Mouse (Mus musculus): ENCODE results near the gene Astn2.

The Astn2 gene

DNA sequence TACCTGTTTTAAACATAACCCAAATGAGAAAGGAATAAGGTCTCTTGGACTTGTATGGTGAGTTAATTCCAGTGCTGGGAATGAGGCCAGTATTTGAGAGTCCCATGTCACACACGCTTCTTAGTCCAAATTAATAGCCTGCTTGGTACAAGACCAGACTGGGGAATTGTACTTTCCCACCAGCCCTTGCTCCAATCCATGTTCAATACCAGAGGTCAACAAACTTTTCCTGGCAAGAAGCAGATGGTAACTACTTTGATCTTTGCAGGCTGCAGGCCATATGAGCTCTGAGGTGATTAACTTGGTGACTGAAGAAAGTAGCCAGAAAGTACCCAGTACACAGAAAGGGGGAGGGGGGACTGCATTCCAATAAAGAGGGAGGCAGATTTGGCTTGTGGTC, 91.7 kb downstream of the Astn2 start:
- no peak for DNase-seq (ENCODE audit: low spot score in 2 of 2)

DNA sequence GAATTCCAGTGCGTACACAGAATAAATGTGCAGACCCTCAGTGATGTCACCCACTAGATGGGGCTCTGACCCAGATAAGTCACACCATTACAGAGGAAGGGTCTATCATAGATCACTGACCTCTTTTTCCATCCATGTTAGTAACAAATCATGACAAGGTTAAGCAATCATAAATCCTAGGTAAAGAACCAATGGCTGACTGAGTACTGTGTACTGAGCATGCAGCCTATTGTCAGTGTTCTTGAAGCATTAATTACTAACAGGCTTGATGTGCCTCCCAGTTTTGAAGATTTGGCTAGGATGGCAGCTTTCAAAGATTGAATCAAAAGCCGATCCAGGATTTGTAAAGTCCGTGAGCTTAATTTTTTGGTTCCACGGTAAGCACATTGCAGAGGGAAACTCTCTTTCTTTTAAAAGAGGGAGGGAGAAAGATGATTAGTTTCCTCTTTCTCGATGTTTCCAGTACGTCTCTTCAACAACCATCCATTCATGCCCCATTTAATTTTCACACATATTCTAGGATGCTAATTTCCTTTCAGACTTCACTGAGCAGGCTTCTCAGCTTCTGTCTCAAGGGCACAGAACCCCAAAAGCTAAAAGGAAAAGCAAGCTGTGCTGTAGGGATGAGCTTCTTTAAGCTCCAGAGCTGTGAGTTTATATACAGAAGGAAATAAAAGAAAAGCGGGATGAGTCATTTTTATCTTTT, 93.9 kb downstream of the Astn2 start:
- no peak for DNase-seq (ENCODE audit: low spot score in 2 of 2)

DNA sequence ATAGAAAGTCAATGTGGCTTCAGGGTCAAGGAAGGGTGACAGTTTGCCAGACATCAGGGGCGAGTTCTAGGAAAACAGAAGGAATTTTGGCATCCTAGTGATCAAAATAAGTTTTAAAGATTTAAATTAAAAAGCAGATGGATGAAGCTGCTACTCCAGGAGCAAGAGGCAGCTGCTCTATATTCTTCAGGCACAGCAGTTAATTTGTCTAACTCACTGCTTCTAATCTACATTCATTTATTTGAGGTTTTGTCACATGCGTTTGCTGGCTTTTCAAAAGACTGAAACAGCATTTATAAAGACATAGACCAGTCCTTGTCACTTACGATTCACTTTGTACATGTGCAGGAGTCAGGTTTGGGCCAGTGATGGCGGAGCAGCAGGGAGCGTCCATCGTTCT, 98.0 kb downstream of the Astn2 start:
- no peak for DNase-seq (ENCODE audit: low spot score in 2 of 2)

DNA sequence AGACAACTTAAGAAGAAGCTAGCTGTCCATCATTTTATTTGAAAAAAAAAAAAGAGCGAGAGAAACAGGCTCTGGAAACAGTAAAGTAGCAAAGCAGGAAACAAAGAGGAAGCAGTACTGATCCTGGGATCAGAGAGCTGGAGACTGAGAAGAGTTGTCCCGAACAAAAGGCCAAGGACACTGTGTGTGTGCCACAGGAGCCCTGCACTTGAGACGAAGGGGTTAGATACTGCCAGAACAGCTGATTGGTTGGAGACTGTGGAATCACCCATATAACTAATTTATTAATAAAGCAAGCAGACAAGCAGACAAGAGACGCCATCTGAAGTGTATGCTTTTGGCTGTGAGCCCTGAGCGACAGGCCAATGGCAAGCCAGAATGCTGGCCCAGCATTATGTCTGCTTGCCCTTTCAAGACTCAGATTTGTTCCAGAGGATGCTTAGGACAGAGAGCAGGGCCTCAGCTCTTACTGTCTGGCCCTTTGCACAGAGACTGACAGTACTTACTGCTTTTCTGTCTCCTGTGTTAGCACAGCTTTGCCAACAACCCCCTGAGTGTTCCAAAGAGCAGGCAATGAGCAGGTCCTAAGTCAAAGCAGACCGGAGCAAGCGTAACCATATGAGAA, 101.6 kb downstream of the Astn2 start:
- DNase-seq (ENCODE audit: low spot score in 2 of 2), result no peak

DNA sequence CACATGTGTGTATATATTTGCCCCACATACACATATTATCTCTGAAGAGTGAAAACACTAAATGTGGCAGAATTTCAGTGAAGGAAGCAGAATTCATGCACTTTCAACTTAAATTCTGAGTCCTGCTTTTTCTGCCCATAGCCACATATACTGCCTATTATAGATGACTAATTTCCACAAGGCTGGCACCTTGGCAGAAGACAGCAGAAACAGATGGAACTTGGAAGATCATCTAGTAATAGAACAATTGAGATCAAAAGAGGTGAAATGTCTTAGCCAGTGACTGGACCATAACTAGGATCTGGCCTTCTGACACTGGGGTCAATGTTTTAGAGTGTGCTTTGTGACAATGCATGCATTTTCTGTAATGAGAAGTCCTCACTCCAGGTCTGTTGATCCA, 119.4 kb downstream of the Astn2 start:
- no peak for DNase-seq (ENCODE audit: low spot score in 2 of 2)

DNA sequence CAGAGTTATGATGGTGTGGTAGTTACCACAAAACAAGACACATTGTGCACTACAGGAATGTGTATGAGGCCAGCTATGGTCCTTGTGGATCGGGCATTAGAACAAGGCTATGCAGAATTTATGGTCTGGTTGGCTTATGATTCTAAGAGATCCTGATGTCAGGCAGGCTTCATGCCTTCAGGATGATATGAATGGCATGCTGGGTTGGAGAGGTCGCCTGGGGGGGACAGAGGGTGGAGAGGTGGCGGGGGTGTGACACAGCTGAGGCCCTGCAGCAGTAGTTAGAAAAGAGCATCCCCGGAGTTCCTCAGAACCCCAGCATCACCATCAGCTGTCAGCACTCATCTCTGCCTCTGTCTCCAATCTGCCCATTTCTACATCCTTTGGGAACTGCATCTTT, 128.3 kb downstream of the Astn2 start:
- no peak for DNase-seq (ENCODE audit: low spot score in 2 of 2)

DNA sequence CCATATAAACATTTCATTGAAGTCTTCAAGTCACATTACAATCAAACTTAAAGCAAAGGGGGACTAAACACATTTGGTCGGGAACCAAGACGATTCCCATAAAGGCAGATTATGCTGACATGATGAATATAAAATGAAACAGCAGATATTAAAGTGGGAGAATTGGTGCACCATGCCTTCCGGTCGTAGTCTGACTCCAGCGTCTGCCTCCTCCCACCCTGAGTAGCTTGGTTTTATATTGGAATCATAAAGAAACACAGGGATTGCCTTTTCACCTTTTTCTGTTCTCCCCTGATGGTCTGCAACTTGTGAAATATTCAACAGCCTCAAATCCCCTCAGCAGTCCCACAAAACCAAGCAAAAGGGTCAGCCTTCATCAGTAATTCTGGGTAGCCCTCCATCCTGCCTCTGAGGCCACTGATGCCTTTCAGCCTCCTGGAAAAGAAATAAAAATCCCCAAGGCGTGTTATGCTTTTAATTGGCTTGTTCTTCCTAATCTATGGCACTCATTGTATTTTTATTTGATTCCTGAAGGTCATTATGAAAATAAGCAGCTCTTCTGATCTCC, 132.8 kb downstream of the Astn2 start:
- no peak for DNase-seq (ENCODE audit: low spot score in 2 of 2)

DNA sequence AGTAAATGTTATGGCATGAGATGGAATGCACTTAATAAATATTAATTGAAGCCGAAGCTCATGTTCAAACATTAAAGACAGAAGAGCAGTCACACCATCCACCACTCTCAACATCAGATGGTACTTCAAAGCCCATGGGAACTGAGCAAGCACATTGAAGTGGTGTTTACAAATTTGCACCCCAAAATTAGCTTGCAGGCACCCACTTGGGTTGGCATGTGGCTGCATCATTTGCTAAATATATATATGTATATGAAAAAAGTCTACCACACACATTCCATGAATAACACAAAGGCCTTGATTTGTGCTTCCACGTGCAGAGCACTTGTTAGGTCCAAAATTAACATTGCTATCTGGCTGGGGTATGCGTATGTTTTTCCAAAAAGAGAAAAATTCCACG, 140.4 kb downstream of the Astn2 start:
- DNase-seq (ENCODE audit: low spot score in 2 of 2), result no peak

DNA sequence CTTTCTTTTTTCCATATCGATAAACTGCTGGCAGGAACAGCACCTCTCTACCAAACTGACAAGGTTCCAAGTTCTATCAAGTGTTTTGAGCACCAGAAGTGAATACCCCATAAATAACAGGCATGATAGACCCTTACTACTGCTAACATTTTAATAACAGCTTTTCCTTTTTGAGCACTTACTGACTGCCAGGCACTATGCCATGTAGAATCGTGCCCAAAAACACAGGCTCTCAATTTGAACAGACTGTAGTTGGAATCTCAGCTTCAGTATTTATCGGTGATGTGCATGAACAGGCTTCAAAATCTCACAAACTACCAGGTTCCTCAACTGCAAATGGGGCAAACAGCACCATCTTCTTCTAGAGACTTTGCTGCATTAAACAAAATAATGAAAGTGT, 143.1 kb downstream of the Astn2 start:
- DNase-seq (ENCODE audit: low spot score in 2 of 2), result no peak

DNA sequence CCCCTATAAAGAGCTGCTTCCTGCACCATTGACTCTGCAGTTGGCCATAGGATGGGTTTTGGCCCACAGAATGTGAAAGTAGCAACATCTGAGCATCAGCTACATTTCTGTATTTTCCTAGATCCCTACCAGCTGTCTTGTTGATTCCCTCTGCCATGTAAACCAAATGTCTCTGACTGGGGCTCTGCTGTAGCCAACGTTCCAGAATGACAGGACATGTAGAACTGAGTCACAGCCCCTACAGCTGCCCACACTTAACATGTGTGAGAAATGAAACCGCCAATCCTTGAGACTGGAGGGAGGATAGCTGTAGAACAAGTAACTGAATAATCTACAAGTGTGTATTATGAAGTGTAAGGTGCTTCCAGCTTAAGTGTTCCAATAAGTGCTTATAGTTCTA, 145.5 kb downstream of the Astn2 start:
- no peak for DNase-seq (ENCODE audit: low spot score in 2 of 2)

DNA sequence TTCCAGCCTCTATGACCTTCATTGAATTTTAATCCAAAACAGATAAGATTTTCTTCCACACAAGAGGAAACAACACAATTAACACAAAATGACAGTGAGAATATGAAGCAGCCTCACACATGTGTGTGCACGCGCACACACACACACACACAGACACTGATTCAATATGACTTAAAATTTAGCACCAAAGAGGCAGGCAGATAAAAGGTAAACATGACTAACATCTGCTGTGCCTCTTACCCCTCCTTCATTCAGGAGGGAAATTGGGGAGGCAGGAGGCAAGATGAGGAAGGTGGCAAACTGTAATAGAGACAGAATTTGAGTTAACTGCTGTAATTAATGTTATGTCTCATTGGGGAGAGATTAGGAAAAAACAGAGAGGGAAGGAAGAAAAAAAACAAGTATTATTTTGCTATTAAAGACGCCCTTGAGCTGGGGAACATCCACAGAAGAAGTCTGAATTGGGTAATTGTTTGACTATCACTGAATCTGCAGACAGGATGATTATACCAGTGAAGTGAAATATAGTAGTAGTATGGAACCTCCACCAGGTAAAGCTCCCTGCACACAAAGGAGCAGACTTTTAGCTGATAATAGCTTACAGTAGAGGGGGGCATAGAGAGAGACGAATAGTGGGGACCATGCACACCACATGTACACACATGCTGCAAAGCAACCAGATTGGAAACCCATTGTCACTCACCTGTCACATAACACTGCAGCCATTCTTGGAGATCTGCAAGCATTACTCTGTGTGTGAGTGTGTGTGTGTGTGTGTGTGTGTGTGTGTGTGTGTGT, 149.5 kb downstream of the Astn2 start:
- no peak for DNase-seq (ENCODE audit: low spot score in 2 of 2)

DNA sequence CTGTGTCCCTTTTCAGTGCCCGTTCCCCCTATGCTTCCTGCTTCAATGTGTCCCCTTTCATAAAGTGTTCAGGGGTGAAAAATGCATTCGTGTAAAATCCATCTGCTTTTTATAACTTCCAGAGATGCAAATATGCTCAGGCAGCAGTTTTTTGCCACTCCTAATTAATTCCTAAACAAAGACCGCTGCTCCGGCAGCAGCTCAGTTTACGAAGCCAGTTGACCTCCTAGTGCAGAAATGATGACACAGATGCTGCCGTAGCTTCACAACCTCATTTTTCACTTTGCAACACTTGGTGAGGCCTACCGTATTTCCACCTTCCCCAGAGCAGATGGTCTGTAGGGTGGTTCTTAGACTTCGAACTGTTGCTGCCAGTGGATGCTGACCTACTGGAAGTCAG, 155.9 kb downstream of the Astn2 start:
- DNase-seq (ENCODE audit: low spot score in 2 of 2), result no peak

DNA sequence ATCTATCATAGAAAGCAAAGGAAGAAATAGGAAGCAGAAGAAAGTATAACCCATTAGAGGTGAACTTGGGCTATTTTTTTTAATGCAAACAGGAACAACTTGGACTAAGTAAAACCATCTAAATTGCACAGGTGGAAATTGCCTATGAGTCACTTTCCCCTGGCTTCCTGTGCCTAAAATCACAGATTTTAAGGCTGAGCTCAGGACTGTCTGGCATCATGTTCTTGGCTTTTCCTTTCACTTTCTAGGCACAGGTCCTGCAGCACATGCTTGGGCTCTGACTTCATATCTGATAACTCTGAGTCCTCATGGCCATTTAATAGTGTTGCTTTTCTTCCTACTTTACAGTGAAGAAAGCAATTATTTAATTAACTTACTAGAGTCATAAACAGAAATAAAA, 161.7 kb downstream of the Astn2 start:
- no peak for DNase-seq (ENCODE audit: low spot score in 2 of 2)

DNA sequence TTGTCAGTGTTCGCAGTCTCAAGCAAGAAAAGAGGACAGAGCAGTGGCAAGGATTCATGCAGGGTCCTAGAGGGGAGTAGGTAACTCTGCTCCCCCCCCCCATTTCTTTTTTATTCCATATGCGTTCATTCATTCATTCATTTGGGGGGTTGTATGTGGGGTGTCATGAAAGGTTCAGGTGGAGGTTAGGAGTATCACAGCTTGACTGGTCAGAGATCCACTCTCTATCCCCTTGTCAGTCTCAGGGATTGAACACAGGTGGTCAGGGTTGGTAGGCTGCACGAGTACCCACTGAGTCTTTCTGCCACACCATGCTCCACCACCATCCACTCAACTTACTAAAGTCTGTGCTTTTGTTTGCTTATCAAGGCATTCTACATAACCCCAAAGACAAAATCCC, 171.6 kb downstream of the Astn2 start:
- no peak for DNase-seq (ENCODE audit: low spot score in 2 of 2)

DNA sequence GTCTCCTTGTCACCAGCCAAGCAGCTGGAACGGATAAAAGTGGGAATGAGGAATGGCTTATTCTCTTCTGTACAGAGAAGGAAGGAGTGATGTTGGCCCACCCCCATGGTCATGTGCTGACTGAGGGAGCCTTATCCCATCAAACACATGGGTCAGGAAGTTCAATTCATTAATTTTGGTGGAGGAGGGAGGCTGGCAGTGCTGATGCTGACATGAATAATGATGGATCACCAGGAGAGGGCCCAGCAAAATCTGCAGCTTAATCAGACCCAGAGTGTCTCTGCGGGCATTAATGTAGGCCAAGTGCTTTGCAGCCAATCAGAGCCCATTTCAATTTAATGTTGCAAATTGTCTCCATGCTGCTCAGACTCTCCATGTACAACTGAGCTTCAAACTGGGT, 172.1 kb downstream of the Astn2 start:
- no peak for DNase-seq (ENCODE audit: low spot score in 2 of 2)

DNA sequence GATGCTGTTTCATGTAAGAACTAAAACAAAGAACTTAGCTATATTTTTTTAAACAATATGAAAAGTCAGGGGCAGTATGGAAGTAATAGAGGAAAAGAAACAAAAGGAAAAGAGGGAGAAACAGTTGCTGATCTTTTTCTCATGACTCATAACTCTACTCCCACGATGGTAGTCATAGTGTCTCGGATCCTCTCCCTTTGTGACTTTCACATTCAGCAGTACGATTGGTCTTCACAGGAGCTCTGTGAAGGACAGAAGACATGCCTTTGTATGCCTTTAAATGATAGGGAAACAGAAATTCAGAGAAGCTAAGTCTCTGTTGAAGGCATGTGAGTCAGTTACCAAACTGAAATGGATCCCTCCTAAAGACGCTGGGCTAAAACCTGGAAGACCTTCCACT, 173.7 kb downstream of the Astn2 start:
- no peak for DNase-seq (ENCODE audit: low spot score in 2 of 2)

DNA sequence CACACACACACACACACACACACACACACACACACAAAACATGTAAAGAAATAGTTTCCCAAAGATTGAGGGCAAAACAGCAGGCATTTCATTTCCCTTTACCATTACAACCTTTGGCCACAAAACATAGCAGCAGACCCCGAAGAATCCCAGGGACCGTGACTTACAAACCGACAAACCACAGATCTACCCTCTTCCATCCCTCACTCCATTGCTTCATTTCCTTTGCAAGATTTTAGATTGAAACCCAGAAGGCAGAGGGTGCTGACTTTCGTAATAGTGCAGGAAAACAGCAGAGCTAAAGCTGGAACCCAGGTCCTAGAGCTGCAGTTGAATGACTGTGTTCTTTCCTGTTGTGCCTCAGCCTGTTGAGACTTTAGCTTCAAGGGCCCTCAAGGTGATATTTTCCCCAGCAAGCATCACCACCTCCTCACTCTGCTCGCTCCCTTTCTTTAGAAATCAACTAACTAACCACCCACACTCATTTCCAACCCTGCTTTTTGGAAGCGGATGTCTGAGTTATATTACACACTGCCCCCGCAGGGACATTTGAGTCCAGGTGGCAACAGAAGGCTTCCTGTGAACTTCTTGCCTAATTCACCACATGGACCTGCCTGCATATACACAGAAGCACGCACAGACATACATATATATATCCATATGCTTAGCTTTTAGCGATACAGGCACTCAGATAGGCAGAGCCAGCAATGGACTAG, 181.7 kb downstream of the Astn2 start:
- DNase-seq (ENCODE audit: low spot score in 2 of 2), result peak in 1 of 2 experiments; percentile 41

DNA sequence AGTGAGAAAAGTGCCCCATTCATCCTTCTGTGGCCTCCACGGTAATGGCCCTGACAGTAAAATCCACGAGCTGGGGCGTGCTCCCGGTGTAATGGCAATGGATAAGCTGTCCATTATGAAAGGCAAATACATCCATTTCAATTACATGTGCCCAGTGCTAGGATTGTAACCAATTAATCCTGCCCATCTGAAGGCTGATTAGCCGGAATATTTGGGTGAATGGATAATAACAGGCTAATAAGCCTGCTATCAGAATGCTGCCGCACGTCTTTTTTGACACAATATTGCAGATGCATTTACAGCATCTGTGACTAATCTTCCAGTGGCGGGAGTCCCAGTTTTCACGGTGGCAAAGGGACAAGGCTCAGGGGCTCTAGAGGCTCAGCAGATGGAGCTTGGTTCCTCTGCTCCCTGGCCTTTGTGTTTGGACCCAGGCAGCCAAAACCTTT, 189.2 kb downstream of the Astn2 start:
- DNase-seq (ENCODE audit: low spot score in 2 of 2), result no peak

DNA sequence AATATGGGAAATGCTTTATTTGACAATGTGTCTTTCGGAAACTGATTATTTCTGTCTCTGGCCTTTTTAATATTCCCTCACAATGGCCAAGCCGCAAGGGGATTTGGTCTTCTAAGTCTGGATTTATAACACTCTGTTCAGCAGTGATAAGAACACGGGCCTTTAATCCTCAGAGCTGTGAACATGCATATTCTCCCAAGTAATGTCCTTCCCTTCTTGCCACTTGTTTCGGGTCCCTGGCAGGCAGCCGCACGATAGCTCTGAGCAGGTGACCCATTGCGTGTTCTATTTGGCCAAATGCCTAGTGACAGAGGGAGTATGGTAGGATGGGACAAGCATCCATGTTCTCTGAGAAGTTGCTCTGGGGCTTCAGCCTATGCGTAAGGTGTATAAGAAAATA, 214.8 kb downstream of the Astn2 start:
- no peak for DNase-seq (ENCODE audit: low spot score in 2 of 2)

DNA sequence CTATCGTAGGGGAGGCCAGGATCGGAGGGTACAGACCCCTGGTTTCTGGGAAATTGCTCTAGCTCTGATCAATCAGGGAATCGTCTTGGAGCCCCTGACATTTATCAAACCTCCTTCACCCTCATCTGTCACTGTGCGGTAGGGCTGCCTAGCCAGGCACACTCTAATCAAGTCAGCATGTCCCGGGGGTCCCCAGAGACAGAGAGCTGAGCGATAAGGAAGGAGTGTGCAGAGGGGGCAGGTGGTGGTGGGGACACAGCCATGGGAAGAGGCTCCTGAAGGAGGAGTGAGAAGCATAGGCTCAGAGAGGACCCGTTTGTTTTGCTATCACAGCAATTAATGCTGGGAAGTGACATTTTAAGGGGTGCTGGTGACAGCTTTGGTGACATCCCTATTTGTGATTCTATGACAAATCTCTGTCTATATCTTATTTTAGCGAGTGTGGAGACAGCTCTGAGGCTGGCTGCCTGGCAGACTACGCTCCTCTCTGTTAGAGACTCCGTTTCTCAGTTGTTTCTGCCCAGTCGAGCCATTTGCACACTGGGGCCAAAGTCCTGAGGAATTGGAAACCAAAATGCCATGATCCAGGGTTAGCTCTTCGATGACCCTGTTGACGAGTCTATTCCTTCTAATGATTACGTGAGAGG, 228.4 kb downstream of the Astn2 start:
- no peak for DNase-seq (ENCODE audit: low spot score in 2 of 2)

DNA sequence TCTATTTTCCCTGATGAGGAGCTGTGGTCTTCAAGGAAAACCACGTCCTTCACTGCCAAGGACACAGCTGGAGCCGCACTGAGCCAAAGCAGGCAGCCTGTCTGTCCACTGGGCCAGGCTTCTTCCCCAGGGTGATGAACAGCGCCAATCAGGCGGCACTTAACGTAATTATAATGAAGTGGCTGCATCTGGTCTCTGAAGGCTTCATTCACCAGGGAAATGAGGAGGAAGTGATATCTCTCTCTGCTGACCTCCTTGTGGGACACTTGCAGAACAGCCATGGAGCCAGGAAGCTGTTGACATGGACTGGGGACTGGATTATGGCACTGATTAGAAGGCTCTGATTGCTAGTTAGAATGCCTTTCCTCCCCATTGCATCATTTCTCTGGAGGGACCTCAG, 232.8 kb downstream of the Astn2 start:
- no peak for DNase-seq (ENCODE audit: low spot score in 2 of 2)
